Mouse (Mus musculus) kidney, postnatal 25 days (tissue): ENCODE measurements around the gene Bsnd.

Source experiments
- DNase-seq, 2 experiments: peaks; one replicate each; pipeline ENCODE4 v3.0.0; 2021; ENCODE audit warnings: mixed read lengths in 2 of 2

Gene Bsnd

DNA sequence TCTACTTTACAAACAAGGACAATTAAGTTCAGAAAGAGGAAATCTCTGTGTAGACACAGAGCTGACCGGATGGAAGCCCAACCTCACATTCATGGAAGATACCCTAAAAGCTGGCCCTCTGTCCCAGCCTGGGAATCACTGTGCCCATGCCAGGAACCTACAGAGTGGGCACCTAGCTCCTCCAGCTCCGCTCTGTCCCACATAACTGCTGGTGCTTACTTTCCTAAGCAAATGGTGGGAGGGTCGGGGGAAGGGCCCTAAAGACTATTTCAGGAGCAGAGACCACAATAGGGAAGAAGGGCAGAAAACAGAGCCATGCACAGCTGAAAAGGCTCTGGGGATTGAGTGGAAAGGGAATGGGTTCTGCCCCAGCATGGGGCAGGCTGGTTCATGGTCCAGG lies 11.5 kb downstream of the Bsnd start:
- DNase-seq, result no peak

DNA sequence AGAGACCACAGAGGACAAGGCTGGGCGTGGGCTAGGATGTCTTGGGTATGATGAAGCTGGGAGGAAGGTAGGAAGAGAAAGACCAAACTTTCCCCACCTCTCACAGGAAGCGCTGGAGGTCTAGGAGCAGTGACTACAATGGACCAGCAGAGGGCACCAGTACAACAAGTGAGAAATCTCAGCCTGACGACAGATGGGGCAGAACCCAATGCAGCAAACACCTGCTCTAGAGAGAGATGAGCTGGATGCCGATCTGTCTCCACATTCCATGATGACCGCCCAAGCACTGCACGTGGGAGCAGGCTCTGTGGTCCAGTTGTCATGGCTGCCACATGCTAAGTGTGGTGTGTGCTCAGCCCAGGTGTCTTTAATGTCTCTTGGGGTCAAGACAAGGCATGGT lies 17.8 kb downstream of the Bsnd start:
- DNase-seq, result peak in 1 of 2 experiments; percentile 69

DNA sequence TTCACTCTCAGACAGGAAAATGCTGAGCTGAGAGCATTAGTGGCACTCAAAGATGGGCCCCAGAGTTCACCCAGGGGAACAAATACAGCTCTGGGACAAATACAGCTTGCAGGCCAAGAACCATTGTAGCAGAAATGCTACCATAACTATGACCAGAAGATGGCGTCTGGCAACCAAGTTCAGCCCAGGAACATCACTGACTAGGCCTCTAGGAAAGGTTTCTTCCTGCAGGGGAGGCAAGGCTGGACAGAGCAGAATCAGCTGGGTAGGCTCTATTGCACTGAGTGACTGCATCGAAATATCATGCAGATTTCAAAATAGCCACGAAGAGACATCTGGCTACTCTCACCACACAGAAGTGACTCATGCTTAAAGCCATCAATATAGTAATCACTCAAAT lies 19.7 kb downstream of the Bsnd start:
- DNase-seq, result peak; percentile 63 to 74

DNA sequence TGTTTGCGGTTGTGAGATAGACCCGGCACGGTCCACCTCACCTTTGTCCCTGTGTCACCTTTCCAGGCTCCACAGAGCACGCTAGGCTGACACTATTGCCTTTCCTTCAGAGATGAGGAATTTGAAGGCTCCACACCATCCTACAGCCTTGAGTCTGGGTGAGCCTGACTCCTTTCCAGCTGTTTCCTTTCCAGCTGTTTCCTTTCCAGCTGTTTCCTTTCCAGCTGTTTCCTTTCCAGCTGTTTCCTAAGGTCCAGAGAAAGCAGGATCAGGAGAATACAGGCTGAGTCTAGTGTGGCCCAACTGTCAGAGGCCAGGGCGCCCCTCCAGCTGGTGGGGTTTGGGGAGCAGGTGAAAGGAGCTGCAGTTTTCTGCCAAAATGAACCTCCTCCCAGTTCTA lies 21.2 kb downstream of the Bsnd start:
- DNase-seq, result no peak

DNA sequence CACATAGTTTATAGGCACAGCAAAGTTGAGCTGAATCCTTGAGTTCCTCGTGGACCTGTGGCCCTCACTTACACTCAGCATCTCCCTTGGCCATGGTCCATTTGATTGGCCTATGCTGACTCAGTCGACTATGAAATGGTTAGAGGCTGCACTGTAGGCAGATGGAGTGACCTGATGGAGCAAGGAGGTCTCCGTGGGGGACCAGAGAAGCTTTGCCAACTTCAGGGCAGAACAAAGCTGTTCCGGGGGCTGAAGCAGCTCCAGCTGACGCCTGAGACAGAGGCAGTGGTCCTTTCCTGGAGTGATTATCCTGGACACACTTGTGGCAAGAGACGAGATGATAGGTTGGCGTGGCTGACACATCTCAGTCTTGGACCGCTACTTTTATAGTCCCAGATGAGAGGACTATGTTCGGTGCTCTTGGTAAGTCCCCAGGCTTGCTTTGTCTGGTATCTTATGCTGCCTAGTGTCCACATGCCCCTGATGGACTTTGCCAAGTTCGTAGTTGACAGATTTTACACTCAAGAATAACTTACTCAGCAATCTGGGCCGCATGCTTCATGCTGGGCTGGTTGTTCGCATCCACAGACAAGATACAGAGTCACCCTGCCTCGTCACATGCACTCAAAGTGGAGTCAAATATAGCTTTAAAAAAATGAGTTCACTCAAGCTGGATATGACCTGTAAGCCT lies 24.5 kb downstream of the Bsnd start:
- DNase-seq, result no peak

DNA sequence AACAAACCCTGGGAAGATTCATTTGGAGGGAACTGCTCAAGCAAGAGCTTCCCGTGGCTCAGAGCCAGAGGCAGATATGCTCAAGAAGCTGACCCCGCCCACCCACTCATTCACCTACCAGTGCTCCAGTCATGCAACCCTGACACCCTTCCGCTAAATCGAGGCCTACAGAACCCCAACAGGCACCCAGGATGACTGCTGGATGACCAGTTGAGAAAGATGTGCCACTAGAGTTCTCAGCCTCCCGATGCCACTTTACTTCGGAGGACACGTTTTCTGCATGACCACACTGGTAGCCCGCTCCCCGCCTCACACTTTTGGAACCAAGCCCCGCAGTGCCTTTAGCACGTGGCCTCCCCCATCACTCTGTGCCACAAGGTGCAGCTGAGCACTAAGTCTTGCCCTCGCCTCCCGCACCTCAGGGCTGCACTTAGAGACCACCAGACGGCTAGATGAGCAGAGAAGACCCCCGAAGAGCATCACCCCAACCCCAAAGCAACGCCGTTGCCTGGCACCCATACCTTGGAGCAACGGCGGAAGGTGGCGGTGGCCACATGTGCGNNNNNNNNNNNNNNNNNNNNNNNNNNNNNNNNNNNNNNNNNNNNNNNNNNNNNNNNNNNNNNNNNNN lies 28.8 kb downstream of the Bsnd start:
- DNase-seq, result peak; percentile 52 to 65

DNA sequence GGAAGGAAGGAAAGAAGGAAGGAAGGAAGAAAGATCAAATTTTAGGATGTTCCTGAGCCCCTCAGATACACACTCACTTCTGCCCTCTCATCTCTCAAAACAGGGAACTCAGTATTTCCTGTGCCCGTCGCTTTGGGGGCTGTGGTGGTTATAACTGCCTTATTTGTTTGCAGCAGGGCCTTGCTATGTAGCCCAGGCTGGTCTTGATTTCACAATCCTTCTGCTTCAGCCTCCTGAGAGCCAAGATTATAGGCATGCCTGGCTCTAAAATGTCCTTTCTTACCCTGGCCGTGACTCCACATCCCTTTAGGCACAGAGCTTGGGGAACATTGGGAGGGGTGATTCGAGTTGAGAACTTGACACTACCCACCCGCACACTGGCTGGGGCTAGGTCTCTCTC lies 29.6 kb downstream of the Bsnd start:
- no peak for DNase-seq

DNA sequence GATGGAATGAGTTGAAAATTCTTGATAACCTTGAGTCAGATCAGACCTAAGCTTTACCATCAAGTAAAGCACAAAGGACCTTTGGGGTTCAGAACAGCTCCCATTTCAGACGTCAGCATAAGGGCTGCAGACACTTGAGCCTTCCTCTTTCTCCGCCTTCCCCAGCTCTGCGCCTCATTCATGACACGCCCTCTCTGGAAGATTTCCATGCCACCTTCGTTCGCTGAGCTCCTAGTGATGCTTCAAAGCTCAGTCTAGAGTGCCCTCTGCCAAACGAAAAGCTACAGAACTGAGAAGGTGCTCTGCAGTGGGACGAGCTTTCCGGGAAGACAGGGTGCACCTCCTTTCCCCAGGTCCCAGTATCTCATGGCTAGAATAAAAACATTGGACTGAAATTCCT lies 30.1 kb downstream of the Bsnd start:
- DNase-seq, result no peak

DNA sequence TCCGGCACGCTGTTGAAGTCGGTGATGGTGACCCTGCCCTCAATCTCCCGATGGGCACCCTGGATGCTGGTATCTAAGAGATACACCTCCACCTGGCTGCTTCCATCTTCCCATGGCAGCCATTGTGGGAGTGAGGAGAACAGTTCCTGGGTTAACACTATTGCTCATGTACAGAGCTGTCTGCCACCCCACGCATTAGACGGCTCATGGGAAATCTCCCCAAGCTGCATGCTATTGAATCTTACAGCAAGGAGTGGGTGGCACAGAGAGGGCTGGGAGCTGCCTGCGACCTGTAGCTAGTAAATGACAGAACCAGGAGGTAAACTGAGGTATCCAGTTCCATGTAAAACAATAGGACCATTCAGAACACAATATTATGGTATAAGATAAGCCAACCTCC lies 37.5 kb downstream of the Bsnd start:
- DNase-seq, result peak in 1 of 2 experiments; percentile 21

DNA sequence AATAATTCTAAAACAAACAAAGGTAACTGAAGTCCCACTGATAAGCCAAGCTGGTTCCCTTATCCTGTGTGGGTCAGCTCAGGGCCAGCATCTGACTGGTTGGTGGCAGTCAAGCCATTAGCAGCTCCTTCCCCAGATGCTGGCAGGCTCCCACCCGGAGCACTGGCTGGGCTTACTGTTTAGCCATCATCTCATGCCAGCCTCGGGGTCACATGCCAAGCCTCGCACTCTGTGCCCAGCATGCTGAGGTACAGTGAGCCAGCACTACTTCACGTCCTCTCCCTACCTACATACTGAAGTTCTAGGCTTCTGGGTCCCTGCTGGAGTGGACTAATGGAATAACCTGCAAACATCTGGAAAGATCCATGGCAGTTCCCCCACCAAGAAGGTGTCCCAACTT lies 38.6 kb downstream of the Bsnd start:
- DNase-seq, result peak in 1 of 2 experiments; percentile 23

DNA sequence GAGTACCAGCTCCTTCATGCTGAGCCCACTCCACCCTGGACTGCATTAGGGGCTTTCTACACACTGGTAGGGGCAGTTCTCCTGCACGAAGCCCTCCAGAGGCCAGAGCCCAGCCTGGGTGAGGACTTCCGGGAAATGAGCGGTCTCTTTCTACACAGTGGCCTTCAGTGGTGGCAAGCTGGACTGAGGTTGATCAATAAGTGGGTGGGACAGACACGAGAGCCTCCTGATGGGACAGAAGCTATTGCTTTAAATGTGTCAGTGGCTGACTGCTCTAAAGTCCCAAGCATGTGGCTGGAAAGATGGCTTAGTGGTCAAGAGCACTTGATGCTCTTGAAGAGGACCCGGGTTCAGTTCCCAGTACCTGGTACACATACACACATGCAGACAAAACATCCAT lies 39.0 kb downstream of the Bsnd start:
- peak in 1 of 2 experiments; percentile 18 for DNase-seq

DNA sequence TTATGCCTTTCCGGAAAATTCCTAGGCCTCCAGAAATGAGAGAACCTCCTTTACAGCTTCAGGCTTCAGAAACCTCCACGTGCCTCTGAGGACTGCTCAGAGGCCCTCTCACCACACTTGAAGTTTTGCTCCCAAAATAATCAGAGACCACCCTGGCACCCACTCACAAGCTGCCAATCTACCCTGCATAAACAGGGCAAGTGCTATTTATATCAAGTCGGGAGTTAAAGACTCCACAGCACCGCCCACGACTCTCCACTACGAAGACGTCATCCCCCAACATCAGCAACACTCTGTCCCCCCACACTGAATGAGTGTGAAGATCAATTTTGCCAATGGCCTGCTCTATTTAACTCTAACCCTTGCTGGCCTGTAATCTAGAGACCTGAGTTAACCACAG lies 39.7 kb downstream of the Bsnd start:
- peak in 1 of 2 experiments; percentile 17 for DNase-seq

DNA sequence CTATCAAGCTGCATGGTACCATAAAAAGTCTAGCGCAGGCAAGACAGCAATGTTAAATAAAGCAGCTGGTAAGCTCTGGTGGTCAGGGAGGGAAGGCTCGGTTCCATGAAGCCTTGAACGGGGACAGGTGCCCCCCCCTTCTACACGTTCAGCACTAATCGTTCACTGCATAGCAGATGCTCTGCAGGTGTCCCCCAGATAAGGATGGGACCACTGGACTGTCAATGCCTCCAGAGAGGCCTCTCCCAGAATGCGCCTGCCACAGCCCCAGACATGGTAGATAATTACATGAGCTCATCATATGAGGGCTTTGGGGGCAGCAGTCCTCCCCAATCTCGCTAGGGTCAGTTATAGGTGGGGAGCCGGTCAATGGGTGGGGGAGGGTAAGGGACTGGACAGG lies 42.8 kb downstream of the Bsnd start:
- no peak for DNase-seq

DNA sequence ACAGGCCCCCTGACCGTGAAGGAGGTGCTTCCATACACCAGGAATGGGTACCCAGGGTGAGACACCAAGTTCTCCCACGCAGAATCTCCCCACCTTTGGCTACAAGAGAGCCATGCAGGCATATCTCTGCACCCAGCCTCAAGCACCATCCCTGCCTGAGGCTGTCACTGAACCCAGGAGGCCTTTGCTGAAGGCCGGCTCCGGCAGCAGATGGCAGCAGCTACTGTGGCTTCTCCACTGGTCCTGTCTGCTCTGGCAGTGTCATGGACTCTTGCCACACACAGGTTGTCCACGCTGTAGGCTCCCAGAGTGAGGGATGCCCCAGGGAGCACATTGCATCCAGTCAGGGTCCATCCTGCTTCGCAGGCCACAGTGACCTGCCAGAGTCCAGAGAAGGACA lies 48.9 kb downstream of the Bsnd start:
- DNase-seq, result no peak

DNA sequence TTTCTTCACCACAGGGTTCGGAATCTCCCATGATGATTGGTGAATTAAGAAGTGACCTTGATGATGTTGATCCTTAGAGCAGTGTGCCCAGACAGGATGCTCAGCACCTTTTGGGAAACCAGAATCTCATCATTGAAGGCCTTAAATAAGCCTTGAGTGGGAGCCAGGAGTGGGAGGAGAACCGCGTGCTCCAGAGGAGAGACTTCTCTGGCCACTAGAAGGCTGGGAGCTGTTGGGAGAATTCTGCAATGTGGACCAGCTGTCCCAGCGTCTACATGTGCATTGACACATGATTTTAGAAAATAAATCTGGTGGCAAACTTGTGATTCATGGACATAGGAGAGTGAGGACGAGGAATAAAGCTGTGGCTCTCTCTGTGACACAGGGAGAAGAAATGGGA lies 53.3 kb downstream of the Bsnd start:
- no peak for DNase-seq

DNA sequence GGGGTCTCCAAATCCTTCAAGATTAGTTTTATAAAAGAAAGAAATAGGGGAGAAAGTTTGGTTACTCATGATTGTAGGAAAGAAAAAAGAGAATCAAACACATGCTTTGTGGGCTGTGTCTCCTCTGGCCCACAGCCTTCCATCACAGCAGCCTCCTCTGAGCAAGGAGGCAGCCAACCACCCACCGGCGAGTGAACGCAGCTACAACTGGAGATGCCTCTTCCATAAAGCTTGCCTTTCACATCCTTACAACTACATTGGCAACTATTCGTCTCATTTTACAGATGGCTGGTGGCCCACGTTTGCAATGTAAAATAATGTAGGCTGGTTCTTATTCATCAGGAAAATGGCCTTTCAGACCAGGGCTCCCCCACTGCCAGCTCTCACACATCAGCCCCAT lies 54.9 kb downstream of the Bsnd start:
- DNase-seq, result no peak

DNA sequence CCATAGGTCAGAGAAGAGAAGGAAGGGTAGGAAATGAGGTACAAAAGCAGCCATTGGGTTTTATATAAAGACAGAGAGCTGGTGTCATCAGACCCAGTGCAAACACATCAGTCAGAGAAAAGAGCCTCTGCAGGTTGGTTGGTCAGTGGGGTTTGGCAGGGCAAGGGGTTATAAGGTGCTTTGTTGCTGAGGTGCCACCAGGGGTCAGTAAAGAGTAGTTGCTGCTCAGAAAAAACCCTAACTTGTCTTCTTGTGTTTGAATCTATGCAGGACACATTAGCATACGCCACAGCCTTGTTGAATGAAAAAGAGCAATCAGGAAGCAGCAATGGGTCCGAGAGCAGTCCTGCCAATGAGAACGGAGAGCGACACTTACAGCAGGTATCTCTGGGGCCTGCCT lies 55.6 kb downstream of the Bsnd start:
- DNase-seq, result no peak

DNA sequence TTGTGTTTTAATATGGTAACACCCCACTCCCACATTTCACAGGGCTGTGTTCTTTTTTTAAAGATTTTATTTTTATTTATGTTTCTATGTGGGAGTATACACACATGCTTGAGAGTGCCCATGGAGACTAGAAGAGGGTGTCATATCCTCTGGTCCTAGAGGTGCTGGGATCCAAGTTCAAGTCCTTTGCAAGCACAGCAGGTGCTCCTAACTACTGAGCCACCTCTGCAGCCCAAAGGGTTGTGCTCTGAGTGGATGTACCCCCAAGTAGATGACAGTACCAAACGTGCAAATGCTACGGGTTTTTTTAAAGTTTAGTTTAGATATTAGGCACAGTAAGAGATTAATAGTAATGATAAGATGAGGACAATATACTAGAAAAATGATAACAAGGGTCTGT lies 56.7 kb downstream of the Bsnd start:
- DNase-seq, result no peak
